Mouse (Mus musculus) gastrocnemius, adult 8-10 months (tissue): ENCODE measurements at regions not wholly inside any gene's neighbourhood (a gene's known extent, or its start where the extent isn't known, plus 50 kb on each side); places are given as distances from the start of the nearest gene placed in this dataset.
A peak's percentile ranks its signal among the peaks of the same experiment; 100 is the strongest.

Source experiments
- DNase-seq, 2 experiments: peaks; one replicate each; pipeline ENCODE4 v3.0.0; 2022; ENCODE audit warnings: low spot score in 2 of 2

- DNase-seq, result no peak
Measured at GRCm38 (mm10) chr9:63851809-63852208, 94.0 kb upstream of the Smad3 start.

DNA sequence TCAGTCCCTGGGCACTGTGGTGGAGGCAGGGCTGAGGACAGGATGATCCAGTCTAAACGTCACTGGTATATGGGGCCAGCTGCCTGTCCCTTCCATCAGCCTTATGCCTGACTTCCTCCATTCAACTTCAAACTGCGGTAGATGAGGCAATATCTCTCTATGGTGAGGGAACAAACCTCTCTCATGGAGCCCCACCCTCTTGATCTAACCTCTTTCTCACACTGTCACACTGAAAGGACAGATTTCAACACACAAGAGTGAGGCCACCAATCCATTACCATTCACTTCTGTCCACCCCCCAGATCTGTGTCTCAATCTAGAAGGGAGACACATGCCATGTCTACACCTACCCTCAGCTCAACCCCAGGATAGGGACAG is 92.5 kb upstream of the Smad3 start:
- no peak for DNase-seq

GRCm38 (mm10) chr9:63849564-63850315 is 91.9 kb upstream of the Smad3 start:
- DNase-seq, result no peak

DNA sequence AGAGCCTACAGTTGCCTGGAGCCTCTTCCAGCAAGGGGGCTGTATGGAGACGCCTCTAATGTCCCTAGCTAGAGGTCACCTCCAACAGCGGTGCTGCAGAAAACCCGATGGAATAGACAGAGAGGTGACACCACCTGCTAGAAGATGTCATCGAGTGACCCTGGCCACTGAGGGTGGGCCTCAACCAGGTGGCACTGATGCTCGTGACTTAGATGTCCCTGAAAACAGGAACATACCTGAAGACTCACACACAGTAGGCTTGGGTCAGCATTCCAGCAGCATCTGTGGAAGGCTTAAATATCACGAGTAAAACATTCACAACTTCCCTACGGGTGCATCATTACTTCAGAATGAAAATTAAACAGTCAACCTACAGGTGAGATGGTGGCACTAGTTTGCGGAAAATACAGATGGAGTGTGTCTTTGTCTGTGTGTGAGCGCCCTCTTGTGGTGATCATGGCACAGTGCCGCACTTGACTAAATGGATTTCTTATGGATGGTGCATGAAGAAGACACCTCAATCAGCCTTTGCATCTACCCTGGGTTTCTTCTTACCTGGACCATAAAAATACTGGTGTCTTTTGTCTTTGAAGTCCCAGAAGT is 86.2 kb upstream of the Smad3 start:
- peak; percentile 34 for DNase-seq

- DNase-seq, result no peak
Measured at GRCm38 (mm10) chr9:63843431-63843830, 85.6 kb upstream of the Smad3 start.

GRCm38 (mm10) chr9:63841102-63841501 is 83.3 kb upstream of the Smad3 start:
- DNase-seq, result no peak

- DNase-seq, result no peak
Measured at GRCm38 (mm10) chr9:63838996-63839772, 81.4 kb upstream of the Smad3 start.

DNA sequence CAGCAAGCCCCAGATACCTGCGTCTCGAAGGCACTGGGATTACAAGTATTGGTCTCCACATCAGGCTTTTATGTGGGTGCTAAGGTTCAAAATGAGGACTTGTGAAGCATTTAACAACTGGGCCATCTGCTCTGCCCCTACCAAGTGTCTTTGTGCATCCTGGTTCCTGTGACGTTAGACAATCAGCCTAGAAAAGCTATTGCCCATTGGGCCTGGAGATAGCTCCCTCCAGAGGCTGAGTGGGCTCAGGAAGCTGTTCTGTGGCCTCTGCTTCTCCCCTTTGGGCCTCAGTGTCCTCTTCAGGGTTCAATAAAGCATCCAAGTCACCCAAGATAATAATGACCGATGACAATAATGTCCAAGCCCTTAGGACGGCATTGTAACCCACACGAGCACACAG is 79.8 kb upstream of the Smad3 start:
- no peak for DNase-seq

GRCm38 (mm10) chr9:63836565-63837284 is 78.9 kb upstream of the Smad3 start:
- no peak for DNase-seq

- no peak for DNase-seq
Measured at GRCm38 (mm10) chr9:63836036-63836435, 78.2 kb upstream of the Smad3 start.

- no peak for DNase-seq
Measured at GRCm38 (mm10) chr9:63834416-63834815, 76.6 kb upstream of the Smad3 start.

DNA sequence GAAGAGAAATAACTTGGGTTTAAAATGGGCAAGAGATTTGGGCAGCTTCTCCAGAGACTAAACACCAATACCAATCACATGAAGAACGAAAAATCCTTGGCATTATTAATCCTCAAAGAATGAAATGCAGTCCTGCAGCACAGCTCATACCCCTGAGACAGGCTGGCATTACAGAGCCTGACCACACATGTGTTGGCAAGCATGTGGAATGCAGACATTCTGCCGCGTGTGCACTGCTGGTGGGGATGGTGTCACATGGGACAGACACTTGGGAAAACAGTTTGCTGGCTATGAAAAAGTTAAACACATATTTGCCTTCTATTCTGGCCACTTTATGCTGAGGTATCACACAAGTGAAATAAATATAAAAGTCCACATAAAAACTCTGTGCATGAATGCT is 60.4 kb upstream of the Smad3 start:
- no peak for DNase-seq

GRCm38 (mm10) chr9:63816540-63816939 is 58.7 kb upstream of the Smad3 start:
- DNase-seq, result no peak

GRCm38 (mm10) chr9:63809901-63810587 is 52.2 kb upstream of the Smad3 start:
- DNase-seq, result no peak
